Mouse (Mus musculus): ENCODE measurements around the gene Fcgrt.
"Not testable (repeated sequence)": the region's sequence is repeated elsewhere in the genome, so short reads cannot be mapped to it uniquely, and the experiment has no call there.

Gene Fcgrt

GRCm38 (mm10) chr7:45103652-45104180 lies at the start of gene Fcgrt:
Fcgrt (minus strand) TSS chr7:45103851.
- DNase-seq, result peak; percentile 96 to 98

- not testable (repeated sequence) for DNase-seq
Observed at GRCm38 (mm10) chr7:45153052-45153451, 49.4 kb upstream of the Fcgrt start.

DNA sequence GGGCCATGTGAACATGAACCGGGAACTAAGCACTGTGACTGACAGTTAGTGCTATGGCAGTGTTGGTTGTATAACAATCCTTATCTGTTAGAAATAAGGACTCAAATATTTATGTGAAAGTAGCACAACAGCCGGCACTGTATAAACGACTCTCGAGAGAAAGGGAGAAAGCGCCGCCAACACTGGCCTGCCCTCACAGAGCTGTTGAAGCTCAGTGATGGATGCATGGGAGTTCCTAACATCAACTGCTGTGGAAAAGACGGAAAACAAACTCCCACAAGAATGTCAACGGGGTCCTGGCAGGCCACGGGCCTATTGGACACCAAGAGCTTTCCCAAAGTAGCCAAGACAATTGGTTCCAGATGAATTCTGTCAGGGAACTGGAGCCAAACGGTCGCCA lies 47.7 kb upstream of the Fcgrt start:
- DNase-seq, result peak; percentile 38 to 71

GRCm38 (mm10) chr7:45150321-45150720 lies 46.7 kb upstream of the Fcgrt start:
- no peak for DNase-seq

- peak; percentile 39 to 73 for DNase-seq
Observed at GRCm38 (mm10) chr7:45149545-45149944, 45.9 kb upstream of the Fcgrt start.

GRCm38 (mm10) chr7:45148534-45149098 lies 45.0 kb upstream of the Fcgrt start:
- no peak for DNase-seq

GRCm38 (mm10) chr7:45147899-45148298 lies 44.2 kb upstream of the Fcgrt start:
- peak; percentile 53 to 83 for DNase-seq

- peak; percentile 46 to 73 for DNase-seq
Observed at GRCm38 (mm10) chr7:45147267-45147666, 43.6 kb upstream of the Fcgrt start.

- DNase-seq, result no peak
Observed at GRCm38 (mm10) chr7:45145460-45145859, 41.8 kb upstream of the Fcgrt start.

DNA sequence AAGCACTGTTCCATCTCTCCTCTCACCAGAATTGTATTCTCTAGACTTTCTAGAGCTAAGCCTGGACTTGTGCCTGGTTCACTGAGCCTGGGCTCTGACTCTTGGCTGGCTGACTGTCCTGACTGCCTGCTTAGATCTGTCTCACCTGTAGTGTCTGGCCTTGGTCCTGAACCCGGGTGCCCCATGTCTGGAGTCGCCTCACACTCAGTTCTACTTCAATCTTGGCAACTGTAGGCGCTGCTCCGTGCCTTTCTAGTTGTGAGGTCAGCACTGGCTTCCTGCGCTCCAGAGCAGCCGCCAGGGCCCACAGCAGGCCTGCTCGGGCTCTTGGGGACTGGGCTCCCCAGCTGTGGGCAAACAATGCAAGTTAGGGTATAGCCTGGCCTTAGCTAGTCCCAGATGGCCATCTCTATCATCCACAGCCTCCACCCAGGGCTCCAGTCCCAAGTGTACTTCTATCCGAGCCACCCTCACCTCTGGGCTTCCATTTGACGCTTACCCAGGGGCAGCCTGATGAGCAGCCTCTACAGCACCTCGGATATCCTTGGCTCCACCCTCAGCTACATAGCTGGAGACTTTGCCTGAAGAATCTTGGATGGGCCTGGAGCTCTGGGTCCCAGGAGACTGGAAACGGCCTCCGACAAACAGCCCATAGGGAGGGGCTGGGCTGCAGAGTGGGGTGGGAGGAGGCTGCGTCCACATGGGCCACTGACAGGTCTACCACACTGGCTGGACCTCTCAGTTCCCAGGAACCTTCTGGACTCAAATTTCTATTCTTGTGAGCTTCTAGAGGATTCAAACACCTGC lies 40.9 kb upstream of the Fcgrt start:
- DNase-seq, result no peak

GRCm38 (mm10) chr7:45141914-45142313 lies 38.3 kb upstream of the Fcgrt start:
- DNase-seq, result no peak

GRCm38 (mm10) chr7:45141319-45141718 lies 37.7 kb upstream of the Fcgrt start:
- no peak for DNase-seq

GRCm38 (mm10) chr7:45139904-45140723 lies 36.5 kb upstream of the Fcgrt start:
- no peak for DNase-seq

DNA sequence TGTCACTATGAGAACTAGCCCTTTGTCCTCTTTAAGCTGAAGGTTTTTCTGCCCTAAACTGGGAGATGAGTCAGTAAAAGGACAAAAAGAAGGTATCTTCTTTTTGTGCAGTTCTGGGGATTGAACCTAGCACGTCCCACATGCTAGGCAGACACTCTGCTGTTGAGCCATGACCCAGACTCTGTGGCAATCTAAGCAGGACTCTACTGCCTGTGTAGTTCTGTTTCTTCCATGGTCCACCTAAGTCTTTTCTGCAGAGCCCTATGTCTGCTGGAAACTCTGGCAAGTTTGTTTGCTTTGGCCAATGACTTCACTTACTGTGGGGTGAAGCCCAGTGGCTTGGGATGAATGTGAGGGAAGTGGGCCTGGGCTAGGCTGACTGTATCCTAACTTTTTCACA lies 34.8 kb upstream of the Fcgrt start:
- no peak for DNase-seq

GRCm38 (mm10) chr7:45137171-45138006 lies 33.7 kb upstream of the Fcgrt start:
- DNase-seq, result no peak

DNA sequence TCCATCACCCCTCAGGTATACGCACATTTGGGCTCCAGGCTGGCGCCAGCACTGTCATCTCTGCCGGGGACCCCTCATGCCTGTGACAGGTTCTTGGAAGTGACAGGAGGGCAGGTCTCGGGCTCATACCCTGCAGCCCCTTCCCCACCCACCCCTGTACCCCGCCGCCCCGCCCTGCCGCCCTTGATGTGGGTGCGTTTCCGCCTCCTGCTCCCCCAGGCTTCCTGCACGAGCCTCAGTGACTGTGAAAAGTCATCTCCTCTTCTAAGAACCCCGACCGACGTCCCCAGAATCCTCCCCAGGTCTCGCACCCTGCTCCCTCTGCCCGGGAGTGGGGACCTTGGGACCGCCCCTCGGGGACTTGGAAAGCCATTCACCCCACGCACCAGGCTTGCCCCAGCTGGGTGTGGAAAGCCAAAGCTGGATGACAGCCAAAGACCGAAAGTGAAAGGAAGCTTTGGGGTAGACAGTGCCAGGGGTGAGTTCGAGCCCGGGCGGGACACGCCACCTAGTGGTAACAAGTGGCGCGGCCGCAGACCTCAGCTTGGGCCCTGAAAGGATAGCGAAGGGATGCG lies 32.4 kb upstream of the Fcgrt start, which contains the start of the genes Gm45713 and Flt3l:
TSS of gene Gm45713 (minus strand) at position 239 of the 575 bp plus-strand sequence.
TSS of gene Flt3l (minus strand) at position 440 of the 575 bp plus-strand sequence.
- peak; percentile 93 to 95 for DNase-seq

DNA sequence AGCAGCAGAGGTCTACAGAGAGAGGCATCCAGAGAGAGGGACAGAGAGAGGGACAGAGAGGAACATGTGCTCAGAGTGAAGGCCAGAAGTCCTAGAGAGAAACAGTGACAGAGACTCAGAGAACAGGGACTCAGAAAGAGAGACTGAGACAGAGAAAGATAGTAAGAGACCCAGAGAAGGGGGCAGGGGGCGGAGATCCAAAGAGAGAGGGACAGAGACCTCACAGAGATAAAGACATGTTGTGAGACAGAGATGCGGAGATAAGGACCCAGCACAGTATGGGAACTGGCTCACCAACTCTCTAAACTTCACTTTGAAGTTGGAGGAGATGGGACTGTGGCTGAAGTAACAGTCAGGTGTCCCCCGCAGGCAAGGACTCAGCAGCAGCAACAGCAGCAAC lies 31.7 kb upstream of the Fcgrt start:
- DNase-seq, result no peak

GRCm38 (mm10) chr7:45134544-45135026 lies 30.9 kb upstream of the Fcgrt start:
- peak; percentile 45 to 61 for DNase-seq

GRCm38 (mm10) chr7:45133446-45134159 lies 30.0 kb upstream of the Fcgrt start:
- no peak for DNase-seq

DNA sequence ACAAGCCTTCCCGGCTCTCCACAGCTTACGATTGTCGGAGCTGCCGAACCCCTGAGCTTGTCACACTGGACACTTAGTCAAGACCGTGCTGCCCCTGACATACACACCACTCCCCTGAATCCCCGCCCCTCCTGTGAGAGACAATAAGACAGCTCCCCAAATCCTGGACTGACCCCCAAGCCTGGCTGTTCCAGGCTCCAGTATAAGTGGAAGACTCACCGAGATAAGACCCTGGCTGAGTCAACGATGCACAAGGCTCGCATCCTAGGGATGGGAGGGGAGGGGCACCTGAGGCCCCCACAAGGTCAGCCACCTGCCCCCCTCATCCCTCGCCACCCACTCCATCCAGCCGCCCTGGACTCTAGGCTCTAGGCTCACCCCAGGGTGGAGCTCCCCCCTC lies 28.2 kb upstream of the Fcgrt start:
- no peak for DNase-seq

All from kidney, postnatal 25 days (tissue).